Mouse (Mus musculus) gastrocnemius, postnatal 36 days (tissue): ENCODE results near the gene Rpp14. TPM values are rescaled to one million over a fixed set of nuclear protein-coding genes. Genes with fewer than 3 reads are reported as not detected.

ENCODE experiments used
- total RNA-seq, 2 experiments: library from RNA; stranded (reverse); gene quantifications; 2 replicates each; pipeline ENCODE4 v1.2.3; 2021

Gene Rpp14
- total RNA-seq, 2 experiments from 2014 or later, result 24.5 to 28.4 TPM

Other genes starting within 250 kb of the Rpp14 start
- not detected for gene Gm45521, start 123.1 kb upstream of the Rpp14 start, total RNA-seq
- not detected for gene Dnase1l3, start 85.8 kb upstream of the Rpp14 start, total RNA-seq
- gene Abhd6, start 77.5 kb upstream of the Rpp14 start, total RNA-seq, result 1 to 10 TPM; 5.3 to 6.0 TPM
- 10 to 100 TPM; 10.7 to 12.2 TPM for gene Pxk, start 17.8 kb downstream of the Rpp14 start, total RNA-seq
- 100 to 1,000 TPM; 307 to 316 TPM for gene Pdhb, start 92.7 kb downstream of the Rpp14 start, total RNA-seq
- 1 to 10 TPM; 5.7 to 7.7 TPM for gene Kctd6, start 133.8 kb downstream of the Rpp14 start, total RNA-seq
- gene Acox2, start 179.0 kb downstream of the Rpp14 start, total RNA-seq, result under 1 TPM in 1 of 2 experiments, not detected in 1; 0.37 TPM
- gene Fam107a, start 237.7 kb downstream of the Rpp14 start, total RNA-seq, result 1 to 10 TPM; 2.7 to 6.1 TPM